Mouse (Mus musculus) natural killer cell, adult 2 months (primary cell): Measurements from ENCODE around the gene Gm21454.
"Not testable (repeated sequence)": the region's sequence is repeated elsewhere in the genome, so short reads cannot be mapped to it uniquely, and the experiment has no call there.

ENCODE experiments used
- DNase-seq, 2 experiments: peaks; one replicate each; pipeline ENCODE4 v3.0.0; 2022; ENCODE audit warnings: low spot score in 2 of 2

The Gm21454 gene

DNA sequence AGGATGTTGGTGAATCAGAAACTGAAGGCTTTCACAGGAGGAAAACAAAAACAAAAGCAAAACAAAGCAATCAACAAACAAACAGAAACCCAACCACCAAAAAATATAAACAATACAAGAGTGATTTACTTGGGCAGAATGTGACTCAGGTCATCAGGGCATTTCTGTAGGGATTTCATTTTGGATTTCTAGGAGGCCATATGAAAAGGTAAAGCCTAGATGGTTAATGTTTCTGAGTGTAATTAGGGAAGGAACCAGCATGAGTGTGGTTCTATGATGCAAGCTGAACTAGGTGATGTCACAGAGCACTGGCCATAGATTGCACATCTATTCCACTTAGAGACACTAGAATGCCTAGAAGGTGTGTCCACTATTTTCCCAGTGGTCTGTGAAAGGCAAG lies at the start of gene Gm21454, which contains the start of gene Gm21440:
TSS of gene Gm21454 (plus strand) at position 352 of the 400 bp plus-strand sequence.
TSS of gene Gm21440 (plus strand) at position 301 of the 400 bp plus-strand sequence.
- DNase-seq = not testable (repeated sequence)

DNA sequence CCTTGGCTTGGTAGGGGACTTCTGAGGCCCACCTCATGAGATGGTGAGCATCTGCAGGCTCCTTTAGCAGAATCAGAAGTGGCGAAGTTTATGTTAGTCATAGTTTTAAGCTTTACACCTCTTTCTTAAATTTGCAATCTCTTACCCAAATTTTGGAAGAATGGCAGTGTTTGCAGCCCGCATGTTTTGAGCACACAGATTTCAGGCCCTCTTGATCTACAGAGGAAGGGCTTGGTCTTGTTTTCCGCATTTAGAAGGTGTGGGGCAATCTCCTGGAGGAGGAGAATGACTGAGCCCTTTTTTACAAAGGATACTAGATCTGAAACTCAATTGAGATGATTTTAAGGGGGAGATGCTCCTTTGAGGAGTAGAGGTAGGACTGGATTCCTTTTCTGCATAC lies 28.4 kb upstream of the Gm21454 start, which contains the start of gene Gm21828:
TSS of gene Gm21828 (minus strand) at position 101 of the 400 bp plus-strand sequence.
- DNase-seq = not testable (repeated sequence)

- not testable (repeated sequence) for DNase-seq
These were observed 96.7 kb downstream of the Gm21454 start, which contains the start of gene Gm21725 for GRCm38 (mm10) chrY:13348963-13349362. TSS of gene Gm21725 (minus strand) at chrY:13349063.
